Mouse (Mus musculus) left cerebral cortex, postnatal 4 days (tissue): Measurements from ENCODE around the gene Glis3. TPM values are rescaled to one million over a fixed set of nuclear protein-coding genes. Genes with fewer than 3 reads are reported as not detected.
A peak's percentile ranks its signal among the peaks of the same experiment; 100 is the strongest.

Experiments
- DNase-seq: peaks from one replicate; pipeline ENCODE4 v3.0.0-alpha.2; 2022
- intact Hi-C: fragments of 180-260 bp; cut with DNase I; formaldehyde crosslinking; loops from one replicate; pipeline ENCODE4 v1.15.1; 2025
- total RNA-seq, 2 experiments: library from RNA; stranded (reverse); gene quantifications; 2 replicates each; pipeline ENCODE4 v1.2.3; 2021

Glis3 gene
- total RNA-seq, 2 experiments from 2014 or later = 6.6 to 10.8 TPM

DNA sequence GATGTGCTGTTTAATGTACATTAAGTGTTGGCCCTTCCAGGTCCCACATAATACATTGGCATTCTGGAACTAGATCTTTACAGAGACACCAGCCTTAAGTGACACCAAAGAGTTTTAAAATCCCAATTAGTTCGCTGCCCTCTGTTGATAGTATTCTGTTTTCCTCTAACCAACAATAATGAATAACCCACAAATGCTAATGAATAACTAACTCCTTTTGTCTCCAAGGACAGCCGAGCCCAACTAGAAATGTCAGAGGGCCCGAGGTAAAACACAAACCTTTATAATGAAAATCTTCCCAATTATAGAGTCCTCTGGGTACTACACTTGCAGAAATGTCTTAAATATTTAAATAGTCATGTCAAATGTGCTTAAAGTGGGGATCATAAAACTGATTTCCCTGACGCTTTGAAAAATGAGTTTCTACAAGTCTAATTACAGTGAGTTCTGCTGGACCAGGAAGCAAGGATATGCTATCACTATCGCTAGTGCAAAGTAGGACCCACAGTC, 22.1 kb downstream of the Glis3 start:
- intact Hi-C loops = no loop called here
- DNase-seq = no peak

DNA sequence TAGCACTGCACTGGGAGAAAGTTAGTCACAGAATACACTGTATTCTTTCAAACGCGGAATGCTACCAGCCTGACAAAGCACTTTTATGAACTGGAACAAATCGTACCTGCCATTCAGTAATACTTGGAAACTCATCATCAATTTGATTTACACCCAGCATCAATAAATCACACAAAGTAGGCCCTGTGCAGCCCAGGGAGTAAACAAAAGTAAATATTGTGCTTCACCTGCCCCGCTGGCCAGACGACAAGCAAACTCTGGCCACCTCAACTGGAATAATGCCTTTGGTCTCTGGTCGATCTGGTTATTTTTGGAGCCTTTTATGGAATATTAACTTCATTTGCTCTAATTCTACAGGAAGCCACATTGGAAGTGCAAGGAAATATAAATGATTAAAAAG, 23.0 kb downstream of the Glis3 start:
- intact Hi-C loops = no loop called here
- no peak for DNase-seq

DNA sequence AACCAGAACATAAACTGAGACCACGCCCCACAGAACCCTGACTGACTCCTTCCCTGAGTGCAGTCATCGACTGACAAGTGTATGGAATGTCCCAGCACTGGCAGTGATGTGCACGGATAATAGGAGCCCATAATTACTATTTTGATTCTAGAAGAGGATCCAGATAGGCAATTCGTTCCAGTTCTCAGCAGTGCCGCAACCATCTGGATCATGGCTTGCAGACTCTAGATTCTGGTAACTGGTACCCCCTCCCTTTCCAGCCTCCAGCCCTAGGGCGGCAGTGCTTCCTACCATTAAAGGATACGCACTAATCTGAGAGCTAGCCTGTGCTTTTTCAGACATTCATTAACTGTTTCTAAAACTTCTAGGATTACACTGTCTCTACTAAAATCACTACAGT, 24.7 kb downstream of the Glis3 start:
- intact Hi-C loops = no loop called here
- DNase-seq = no peak

DNA sequence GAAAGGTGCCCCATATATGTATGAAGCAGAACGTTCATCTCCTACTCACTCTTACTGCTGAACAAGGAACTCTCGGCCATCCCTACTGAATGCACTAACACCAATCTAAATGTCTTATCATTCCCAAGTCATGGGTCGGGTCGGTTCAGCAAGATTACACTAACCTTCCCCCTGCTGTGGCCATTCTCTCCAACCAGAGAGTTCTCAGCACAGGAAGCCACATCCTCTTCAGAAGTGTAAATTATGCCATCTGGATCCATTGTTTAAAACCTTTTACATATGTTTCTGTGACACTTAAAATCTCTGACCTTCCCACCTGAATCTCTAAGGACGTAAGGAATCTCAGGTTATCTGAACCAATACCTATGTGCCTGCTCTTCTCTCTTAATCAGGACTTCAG, 29.0 kb downstream of the Glis3 start:
- intact Hi-C loops = no loop called here
- DNase-seq = no peak

DNA sequence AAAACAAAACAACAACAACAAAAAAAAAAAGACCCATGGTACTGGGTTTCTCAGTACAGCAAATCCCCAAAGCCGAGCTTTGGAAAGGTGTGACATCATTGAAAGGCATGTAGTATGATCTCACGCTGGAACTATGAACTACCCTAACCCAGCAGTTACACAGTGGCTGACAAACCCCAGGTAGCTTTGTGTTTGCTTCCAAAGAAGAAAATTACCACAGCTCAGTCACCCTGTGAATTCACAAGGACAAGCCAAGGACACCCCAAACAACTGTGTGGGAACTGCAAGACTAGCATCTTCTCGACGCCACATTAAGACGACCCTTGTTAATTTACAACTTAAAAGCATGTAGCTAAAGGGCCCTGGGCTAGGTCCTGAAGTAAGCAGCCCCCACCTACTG, 30.4 kb downstream of the Glis3 start:
- intact Hi-C loops = no loop called here
- DNase-seq = no peak

DNA sequence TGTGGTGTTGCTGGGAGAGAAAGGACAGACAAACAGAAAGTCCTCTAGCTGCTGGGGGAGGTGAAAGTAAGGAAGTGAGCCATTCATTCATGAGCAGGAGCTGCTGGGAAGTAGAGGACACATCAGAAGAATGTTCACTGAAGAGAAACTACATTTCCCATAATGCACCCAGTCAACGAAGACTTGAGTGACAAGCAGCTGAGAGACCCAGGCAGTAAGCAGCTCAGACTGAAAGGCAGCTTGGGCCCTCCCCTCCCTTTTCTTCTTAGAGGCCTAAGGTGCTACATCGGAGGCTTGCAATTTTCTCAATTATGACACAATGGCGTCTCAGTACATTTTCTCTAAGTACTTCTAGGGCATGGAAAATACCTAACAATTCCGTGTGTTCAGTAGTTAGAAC, 31.0 kb downstream of the Glis3 start:
- DNase-seq = no peak
- intact Hi-C loops = no loop called here

DNA sequence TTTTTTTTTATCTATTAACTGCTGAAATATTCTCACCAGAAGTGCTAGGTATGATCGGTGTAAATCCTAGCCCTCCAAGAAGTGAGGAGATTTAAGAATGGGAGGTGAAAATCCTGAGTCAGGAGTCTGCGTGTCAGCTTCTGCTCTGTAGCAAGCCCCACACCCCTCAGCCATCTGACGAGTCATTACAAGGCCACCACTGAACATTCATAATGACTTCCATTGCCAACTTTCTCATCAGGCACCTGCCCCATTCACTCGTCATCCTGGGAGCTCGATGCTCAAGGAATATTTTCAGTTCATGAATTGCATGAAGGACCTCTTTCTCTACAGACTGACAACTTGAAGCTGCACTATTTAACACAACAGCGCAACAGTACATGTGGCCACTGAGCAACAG, 32.5 kb downstream of the Glis3 start:
- DNase-seq = no peak
- intact Hi-C loops = no loop called here

DNA sequence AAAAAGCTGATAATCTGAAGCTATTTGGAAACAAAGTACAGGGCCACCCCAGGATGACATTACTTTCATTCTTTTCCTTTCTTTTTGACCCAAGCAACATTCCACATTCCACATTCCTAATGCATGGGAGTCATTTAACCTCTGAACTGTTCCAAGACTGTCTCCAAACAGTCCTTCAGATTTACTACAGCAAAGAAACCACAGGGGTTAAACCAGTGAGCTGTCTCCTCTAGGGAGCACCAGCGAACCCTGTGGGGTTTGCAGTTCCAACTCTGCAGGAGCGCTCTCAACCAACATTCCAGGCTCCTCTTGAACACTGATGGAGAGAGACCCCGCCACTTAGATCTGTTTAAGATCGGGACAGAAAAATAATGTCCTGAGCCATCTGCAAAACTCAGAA, 33.6 kb downstream of the Glis3 start:
- DNase-seq = no peak
- intact Hi-C loops = no loop called here

DNA sequence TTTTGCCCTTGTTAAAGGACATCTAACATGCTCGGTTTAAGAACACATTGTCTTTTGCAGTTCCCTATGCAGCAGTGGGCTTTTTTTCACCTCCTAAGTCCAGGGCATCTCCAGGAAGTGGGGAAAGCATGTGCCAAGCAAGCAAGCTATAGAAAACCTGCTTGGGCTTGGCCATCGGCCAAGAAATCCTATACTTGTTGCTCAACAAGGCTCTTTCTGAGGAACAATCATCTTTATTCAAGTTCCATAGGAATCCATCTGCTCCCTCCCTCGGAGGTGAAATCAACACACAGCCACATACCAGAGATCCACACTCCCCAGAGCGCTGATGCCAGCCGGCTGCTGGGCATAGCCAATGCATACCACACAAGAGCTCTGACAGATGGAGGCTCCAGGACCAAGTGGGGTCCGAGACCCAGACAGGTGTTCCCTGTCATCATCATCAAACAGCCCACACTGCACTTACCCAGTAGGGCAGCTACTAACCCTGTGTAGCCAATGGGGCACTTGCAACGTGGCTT, 39.0 kb downstream of the Glis3 start:
- peak; percentile 25 for DNase-seq
- intact Hi-C loops = no loop called here

DNA sequence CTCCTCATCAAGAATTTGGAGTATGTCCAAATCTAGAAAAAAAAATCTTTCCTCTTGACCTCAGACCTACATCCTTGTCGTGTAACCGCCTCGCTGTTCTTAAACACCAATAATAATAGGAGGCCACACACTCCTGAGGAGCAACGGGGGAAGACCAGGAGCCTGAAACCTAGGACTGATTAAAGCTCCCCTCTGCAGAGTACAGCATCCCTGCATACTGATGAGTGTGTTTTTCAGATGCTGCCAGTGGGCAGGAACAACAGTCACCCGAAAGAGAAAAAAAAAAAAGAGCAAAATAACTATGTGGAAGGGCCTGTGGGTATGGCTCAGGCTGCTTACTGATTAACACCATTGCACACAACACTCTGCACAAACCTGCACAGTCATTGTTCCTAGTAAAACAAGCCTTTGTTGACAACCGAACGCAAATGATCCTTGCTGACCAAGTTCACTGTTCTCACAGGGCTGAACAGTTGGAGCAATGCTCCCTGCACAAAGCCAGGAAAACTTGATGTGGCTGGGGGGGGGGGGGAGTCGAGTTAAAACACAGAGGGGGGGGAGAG, 43.8 kb downstream of the Glis3 start:
- DNase-seq = no peak
- intact Hi-C loops = loop anchor here (10.0 kb wide), 1 partner anchor 461 kb away; no protein-coding TSS in a partner anchor

DNA sequence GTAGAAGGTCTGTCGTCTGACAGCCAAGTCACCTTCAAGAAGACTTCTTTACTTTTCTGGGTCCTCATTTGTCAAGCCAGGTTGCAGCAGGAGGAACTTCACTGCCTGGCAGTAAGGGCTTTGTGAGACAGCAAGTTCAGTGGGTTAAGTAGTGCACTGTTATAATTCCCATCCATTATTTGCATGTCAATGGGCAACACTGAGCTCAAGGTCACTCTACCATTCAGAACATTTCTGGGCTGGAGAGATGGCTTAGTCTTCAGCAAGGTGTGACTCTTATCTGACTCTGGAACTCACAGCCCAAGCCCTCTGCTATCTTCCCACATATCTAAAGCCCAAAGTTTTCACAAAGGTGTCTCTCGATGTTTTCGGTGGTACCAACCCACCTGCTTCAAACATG, 44.9 kb downstream of the Glis3 start:
- intact Hi-C loops = loop anchor here (10.0 kb wide), 1 partner anchor 460 kb away; no protein-coding TSS in a partner anchor
- no peak for DNase-seq

DNA sequence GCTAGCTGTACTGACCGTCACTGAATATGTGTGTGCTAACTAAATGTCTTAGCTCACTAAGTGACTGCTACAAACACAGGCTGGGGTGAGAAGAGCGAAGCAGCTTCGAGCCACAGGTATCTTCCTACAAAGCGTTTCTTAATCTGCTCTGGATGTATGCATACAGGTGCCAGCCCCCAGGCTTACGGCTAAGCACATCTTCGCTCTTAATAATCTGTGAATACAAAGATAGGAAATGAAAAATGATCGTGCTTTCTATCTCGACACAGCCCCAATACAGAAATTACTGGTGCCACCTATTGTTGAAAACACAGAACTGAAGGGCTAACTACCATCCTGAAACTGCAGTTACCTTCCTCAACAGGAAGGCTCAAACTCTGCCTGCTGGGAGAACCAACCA, 51.5 kb downstream of the Glis3 start:
- no peak for DNase-seq
- intact Hi-C loops = no loop called here

DNA sequence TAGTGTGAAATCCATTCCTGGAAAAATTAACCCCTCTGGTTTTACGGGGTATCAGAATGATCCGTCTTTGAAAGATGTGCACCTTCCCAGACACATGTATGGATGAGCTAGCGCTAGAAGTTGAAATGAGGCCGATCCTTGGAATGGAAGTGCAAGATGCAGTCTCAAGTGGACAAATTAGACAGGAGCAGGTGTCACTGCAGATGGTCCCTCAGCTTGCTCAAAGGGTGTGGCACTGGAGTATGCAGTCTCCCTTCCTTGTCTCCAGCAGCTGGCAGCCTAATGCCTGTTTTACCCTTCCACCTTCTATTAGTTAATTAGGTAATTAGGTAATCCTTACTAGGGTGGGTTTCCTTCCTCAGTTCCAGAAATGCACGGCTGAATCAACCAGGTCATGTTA, 53.7 kb downstream of the Glis3 start:
- intact Hi-C loops = no loop called here
- no peak for DNase-seq

DNA sequence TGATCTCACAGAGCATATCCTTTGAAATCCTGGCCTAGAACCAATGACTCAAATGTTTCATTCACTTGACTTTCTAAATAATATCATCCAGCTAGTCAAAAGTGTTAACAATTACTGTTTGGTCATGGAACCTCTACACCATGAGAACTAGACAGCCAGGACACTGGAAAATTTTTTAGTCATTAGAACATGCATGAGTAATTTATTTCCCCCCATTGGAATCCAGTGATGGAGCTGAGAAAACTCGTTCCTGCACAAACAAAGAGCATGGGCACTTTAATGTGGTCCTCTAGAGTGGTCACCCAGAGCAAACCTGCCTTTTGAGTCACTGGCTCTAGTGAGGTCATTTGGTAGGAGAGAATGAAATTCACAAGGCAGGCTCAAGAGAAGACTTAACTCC, 55.3 kb downstream of the Glis3 start:
- intact Hi-C loops = no loop called here

DNA sequence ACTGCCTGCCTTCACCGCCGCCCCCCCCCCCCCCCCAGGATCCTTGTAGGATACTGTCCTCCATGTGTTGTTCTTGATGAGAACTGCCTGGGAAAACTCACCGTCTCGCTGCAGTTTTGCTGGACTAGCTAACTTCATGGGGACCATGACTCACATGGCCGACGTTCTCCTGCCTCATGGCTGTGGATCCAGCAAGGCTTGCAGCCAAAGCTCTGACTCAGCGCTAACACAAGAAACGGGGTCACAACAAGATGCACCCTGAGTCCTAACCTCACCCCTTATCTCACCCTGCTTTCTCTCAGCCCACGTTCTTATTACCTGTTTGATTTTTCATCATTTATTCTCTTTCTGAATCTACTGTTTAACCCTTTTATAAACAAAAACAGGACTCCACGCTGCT, 56.2 kb downstream of the Glis3 start:
- DNase-seq = no peak
- intact Hi-C loops = no loop called here

More for the DNA sequence above, 55.3 kb downstream of the Glis3 start:
- DNase-seq = no peak

DNA sequence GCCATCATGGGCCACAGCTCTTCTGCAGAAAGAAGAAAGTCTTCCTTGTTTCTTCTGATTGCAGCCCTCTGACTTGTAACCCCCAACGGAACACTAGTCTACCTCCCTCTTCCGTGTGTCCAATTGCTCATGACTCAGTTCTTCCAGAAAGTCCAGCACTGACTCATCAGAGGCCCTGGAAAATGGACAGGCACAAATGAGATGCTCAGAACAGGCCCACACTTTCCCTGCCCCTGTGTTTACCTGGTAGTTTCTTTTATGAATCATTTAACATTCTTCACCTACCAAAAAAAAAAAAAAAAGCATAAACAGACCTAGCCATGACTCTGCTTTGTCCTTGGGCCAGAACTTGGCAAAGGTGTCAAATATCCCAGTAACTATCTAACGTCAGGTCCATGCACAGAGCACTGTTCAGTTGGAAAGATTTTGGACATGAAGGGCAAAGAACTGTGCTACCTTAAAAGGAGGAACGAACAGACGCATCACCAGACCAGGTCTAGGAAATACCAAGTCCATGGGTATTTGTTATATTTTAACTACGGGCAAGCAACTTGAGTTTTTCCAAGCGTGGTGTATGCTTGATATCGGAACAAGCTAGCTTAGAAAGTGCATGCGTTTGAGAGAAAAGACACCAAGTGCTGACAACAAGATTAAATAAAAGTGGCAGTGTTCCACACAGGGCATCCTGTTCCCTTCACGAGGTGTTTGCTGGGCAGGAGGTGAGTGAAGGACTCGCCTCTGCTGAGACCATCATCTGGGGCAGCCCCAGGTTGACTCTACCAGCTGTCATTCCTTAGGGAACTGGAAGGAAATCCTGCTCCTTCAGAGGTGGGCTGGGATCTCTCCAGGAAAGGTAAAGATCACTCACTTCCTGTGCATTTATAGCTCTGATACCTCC, 58.0 kb downstream of the Glis3 start:
- no peak for DNase-seq
- intact Hi-C loops = no loop called here

DNA sequence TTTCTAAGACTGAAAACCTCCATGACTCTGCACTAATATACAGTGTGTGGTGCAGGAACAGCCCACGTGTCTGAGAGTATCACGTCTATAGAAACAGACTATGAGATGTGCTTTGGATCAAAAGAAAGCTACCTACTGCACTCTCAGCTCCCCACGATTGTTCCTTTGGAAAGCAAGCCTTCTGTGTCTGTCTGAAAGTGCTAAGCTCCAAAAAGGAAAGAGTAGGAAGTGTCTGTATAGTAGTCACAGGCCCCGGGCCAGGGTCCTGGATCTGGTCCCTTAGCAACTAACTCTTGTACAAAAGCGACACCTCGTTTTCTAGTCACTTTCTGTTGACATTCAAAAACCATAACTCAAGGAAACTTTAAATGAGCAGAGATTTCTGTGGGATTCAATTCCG, 62.1 kb downstream of the Glis3 start:
- no peak for DNase-seq
- intact Hi-C loops = no loop called here

DNA sequence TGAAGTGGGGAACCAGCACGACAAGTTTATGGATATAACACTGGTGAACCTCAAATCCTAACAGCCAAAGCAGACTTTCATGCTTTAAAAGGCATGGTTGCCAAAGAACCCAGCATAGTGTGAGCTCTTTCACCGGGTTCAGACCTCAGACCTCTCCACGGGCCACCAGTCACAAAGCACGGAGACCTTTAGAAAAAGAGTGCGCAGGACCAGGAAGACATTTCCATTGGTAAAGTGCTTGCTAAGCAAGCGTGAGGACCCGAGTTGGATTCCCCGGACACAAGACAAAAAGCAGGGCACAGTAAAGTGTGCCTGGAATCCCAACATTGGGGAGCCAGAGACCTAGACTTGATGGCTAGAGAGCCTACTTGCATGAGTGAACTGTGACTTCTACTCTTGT, 62.7 kb downstream of the Glis3 start:
- intact Hi-C loops = no loop called here
- DNase-seq = no peak

DNA sequence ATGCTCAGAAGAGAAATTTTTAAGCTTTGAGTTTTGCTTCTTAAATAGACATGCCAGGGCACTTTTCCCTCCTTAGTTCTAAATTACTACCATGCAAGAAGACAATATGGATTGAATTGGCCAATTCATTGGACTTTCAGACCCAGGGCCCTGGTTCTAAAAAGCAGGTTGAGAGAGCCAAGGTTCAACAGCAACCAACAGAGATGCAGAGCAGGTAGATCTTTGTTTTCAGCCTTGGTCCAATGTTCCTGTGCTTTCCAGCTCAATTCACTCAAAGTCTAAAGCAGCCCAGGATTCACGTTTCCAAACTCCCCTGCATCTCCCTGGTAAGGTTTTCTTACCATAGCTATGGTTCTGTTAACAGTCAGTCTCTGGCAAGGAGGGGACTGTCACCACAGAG, 63.4 kb downstream of the Glis3 start:
- intact Hi-C loops = no loop called here

DNA sequence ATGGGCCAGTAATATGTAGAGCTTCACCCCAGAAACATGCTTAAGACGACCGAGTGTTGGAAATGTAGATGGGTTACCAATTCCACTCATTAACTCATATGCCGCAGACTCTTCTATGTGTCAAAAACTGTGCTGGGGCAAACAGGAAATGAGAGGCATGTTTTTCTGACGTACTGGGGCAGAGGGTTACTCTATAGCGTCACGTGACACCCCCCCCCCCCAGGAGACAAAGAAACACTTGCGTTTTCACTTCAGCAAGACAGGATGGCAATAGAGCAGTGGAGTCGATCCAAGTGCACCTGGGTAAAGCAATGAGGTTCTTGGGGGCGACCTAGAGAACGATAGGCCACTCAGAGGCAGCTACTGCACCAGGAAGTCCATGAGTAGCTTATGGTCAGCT, 67.6 kb downstream of the Glis3 start:
- intact Hi-C loops = no loop called here
- DNase-seq = no peak

More for the DNA sequence above, 63.4 kb downstream of the Glis3 start:
- DNase-seq = no peak

DNA sequence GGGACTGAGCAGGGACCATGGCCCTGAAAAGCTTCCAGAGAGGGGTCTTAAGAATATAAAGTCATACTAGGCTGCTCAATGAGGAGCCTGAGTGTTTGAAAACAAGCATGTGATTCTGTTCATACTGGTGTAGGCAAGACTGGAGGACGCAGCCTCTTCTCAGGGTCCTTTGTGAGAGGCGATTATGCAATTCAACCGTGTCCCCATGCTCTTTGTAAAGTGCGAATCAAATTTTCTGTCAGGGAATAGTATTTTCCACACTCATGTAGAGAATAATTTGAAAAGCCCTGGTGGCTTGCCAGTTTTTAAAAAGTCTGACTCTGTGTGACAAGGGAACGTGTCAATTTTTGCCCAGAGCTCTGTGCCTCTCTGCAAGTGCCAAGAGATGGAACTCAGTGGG, 71.1 kb downstream of the Glis3 start:
- peak; percentile 16 for DNase-seq

DNA sequence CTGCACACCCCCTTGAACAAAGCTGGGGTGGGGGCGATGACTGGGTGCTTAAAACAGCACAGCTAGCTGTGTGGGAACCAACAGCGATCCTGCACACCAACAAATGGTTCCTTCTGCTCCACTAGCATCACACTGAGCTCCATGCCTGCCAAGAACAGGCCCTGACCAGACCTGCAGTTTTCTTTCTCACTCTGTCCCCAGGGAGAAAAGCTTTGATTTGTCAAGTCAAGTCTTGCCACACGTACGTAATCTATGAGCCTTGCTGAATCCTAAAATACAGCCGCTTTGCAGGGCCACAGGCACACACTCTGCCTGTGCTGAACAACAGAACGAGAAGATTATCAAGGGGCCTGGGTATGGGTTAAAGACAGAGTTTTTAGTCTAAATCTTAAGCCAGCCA, 71.6 kb downstream of the Glis3 start:
- intact Hi-C loops = no loop called here
- DNase-seq = peak; percentile 13

More for the DNA sequence above, 71.1 kb downstream of the Glis3 start:
- intact Hi-C loops = no loop called here
